Mouse (Mus musculus) layer of hippocampus, postnatal 10 days (tissue): ENCODE measurements around the gene Rims3. TPM values are rescaled to one million over a fixed set of nuclear protein-coding genes. Genes with fewer than 3 reads are reported as not detected.
A peak's percentile ranks its signal among the peaks of the same experiment; 100 is the strongest.

Experiments
- DNase-seq, 2 experiments: peaks; one replicate each; pipeline ENCODE4 v3.0.0; 2021; ENCODE audit warnings: low spot score in 2 of 2
- total RNA-seq, 2 experiments: library from RNA; stranded (reverse); gene quantifications; 2 replicates each; pipeline ENCODE4 v1.2.3; 2021

The Rims3 gene
- total RNA-seq, 2 experiments from 2014 or later, result 31.3 to 31.9 TPM

DNA sequence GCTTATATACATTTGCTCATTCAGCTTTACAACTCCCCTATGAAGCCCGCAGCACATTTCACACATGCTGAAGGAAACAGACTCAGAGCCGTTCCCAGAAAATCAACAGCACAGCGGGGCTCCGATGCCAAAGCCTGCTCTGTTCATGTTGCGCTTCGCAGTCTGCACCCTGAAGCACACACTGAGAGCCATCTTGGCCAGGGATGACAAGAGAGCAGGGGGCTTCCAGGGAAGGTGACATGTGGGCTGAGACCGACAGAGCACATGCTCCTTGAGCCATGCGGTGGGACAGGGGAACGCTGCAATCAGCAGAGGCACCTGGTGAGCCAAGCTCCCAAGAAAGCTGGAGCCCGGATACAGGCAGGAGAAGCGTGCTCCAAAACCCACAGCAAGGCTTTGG, 5.2 kb upstream of the Rims3 start:
- DNase-seq, result no peak

DNA sequence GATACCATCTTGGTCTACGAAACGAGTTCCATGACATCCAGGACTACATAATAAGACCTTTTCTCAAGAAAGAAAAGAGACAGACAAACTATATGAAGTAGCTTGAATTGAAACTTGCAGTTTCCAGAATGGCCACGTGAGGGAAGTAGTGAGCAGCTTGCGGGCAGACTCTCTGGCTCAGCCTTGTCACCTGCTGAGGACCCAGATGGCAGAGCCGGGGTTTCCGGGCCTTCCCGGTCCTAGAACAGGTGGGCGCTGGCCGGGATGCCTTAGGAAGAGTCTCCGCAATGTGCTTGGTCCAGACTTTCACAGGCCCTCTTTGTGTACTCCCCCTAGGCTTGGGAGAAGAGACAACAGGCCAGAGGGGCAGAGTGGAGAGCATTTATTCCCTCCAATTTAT, 3.7 kb upstream of the Rims3 start:
- DNase-seq, result peak; percentile 80 to 82

DNA sequence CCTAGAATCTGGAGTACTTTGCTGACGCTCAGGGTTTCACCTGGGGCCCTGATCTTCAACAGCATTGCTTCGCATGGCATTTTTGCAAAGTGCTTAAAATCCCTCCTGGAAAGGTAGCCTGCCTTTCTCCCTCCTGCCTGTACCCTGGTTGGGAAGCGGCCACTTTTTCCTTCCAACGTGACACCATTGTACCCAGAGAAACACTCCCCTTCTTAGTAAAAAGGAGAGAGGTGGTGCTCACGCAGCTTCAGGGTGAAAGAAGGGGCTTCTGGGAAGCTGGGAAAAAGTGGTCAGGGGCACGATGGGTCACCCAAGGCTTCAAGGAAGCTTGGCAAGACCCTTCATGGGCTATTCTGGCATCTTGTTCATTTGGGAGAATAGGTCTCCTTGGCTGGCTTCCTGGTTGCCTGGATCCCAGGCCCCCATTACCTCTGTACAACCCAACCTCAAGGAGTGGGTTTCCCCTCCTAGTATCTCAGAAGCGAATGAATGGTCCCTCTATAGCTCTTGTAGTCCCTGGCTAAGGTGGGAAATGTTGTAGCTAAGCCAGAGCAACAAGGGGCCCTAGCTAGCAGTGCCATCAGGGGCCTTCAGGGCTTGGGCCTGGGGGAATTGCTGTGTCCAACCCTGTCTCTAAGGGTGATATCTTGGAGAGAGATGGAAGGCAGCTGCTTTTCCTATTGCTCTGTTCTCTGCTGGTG, 894 bp downstream of the Rims3 start:
- DNase-seq, result no peak

DNA sequence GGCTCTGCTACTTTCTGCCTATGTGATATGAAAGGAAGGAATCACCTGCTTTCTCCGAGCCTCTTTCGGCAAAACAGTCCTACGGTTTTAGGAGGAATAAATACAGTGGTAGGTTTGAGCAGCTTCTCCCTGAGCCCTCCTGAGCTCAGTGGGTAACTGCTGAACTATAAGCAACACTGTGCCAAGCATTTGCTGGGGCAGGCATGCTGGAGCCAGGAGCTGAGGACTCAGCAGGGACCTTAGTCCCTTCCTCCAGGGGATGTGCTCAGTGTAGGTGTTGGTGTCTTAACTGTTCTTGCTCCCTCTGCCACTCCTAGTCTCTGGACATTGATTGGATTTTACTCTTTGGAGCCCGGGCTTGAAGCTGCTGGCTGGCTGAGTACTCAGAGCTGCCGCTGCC, 1.8 kb downstream of the Rims3 start:
- no peak for DNase-seq

DNA sequence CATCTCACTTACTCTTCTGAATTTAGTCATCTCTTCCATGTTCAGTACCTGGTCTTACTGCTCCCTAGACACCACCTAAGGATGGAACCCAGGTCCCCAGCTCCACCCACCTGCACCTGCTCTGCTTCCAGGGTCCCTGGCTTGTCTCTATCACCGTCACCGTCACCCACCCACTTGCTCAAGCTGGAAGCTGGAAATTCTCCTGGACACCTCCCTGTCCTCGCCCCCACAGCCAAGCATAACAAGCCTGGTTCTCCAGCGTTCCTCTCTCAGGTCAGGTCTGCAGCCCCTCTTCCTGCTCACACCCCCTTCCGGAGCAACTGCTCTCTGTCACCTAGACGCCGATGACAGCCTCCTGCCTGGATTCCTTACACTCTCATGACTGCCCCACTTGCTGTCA, 5.2 kb downstream of the Rims3 start:
- DNase-seq, result no peak

DNA sequence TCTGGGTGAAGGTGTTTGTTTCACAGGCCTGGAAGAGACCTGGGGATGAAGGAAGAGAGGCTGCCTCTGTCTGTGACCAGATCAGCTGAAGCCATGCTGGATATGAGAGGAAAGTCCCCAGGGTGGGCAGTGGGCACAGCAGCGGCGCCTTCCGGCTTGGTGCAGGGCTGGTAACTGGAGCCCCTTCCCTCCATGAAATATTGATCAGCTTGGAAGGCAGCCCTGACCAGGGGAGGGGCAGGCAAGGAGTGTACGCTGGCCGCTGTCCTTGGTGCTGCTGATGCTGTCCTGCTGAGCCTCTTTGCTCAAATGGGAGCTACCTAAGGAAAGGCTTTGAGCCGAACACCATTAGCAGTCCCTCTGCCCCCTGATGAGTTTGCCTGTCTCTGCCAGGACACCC, 11.6 kb downstream of the Rims3 start:
- DNase-seq, result no peak

DNA sequence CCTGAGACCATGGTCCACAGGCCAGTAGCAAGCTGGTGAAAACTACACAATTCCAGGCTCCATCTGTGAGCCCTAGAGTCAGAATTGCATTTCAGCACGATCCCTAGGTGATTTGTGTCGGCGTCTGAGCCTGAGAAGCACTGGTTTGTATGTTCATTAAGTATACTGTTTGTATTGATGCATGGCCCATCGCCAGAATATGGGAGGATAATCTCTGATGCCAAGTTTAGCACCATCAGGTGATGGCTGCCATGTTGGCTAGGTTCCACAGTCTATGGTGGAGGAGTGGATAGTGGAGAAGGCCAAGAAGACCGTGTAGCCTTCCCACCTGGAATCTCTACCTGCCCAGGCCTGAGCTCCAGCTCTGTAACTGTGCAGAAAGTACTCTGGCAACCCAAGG, 13.6 kb downstream of the Rims3 start:
- DNase-seq, result no peak

DNA sequence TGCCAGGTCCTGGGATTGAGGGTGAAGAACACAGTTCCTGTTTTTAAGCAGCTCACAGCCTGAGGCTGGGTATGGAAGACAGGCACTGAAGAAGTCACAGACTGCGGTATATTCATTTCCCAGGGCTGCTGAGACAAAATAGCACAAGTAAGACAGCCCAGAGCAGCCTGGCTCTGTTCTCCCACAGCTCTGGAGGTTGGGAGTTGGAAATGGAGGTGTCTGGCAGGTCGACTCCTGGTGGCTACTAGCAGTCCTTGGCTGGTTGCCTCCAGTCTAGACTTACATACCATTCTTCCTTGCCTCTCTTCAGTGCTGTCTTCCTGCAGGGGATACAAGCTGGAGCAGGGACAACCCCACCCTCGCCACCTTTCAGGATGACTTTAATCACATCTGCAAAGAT, 14.4 kb downstream of the Rims3 start:
- no peak for DNase-seq

DNA sequence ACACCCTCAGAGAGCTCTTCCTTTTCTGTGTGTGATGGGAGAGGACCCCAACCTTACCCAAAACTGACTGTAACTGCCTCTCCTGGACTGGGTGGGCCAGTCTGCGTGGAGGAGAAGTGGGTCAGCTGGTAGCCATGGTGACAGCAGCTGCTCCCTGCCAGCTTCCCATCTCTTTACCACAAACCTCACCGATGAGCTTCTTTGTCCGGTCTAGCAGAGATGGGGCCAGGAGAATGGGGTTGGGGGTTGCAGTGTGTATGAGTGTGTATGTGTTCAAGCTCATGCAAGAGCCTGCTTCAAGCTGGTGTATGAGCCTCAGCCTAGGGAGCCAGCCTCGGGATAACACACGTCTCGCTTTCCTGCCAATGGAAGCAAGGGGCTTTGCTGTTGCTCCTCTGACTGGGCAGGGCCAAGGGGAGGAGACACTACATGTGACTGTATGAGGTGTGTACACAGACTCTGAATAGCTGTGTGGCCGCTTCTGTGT, 15.7 kb downstream of the Rims3 start:
- no peak for DNase-seq

DNA sequence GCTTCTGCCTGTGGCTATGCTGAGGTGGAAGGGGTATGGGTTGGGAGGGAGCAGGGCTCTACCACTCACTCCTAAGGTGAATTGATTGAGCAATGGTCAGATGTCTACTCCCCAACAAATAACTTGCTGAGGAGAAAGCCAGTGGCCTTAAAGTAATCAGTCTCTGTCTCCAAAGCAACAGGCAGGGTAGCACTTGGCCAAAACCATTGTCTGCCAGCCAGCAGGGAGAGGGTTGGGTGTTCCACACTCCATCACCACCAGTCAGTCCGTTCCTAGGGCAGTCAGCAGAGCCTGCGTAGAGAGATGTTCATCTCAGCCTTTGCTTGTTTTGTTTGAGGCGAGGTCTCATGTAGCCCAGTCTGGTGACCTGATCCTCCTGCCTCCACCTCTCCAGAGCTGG, 21.3 kb downstream of the Rims3 start:
- DNase-seq, result no peak

DNA sequence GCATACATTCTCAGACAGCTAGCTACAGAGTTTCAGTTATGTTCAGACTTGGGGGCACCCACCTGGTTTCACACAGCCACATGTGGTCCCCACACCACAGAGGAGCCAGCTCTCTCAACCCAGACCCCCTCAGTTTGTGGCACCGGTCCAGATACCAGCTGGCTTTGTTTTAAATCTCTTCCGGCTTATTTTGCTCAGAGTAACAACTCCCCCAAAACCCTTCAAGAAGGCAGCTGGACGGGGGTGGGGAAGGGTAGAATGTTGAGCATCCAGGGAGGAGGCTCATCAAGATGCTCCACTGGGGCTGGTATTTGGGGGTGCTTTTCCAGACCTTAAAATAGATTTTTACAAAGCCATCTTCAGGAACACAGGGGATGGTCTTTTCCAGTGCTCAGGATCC, 24.1 kb downstream of the Rims3 start:
- no peak for DNase-seq

DNA sequence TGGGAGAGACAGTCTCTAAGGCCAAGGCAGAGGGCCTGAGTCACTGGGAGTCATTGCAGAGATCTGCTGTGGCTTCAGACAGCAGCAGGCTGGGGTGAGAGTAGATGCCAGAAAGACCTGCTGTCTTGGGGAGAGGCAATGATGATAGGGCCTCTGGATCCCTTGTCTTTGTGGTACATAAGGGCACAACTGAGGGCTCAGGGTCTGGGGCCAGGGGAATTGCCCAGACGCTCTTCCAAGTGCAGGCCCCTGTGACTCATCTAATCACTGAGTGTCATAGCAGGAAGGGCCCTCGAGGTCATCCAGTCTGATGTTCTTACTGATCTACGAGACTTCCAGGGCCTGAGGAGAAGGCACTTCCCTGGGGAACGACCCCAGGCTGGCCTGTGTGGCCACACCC, 24.8 kb downstream of the Rims3 start:
- DNase-seq, result no peak

DNA sequence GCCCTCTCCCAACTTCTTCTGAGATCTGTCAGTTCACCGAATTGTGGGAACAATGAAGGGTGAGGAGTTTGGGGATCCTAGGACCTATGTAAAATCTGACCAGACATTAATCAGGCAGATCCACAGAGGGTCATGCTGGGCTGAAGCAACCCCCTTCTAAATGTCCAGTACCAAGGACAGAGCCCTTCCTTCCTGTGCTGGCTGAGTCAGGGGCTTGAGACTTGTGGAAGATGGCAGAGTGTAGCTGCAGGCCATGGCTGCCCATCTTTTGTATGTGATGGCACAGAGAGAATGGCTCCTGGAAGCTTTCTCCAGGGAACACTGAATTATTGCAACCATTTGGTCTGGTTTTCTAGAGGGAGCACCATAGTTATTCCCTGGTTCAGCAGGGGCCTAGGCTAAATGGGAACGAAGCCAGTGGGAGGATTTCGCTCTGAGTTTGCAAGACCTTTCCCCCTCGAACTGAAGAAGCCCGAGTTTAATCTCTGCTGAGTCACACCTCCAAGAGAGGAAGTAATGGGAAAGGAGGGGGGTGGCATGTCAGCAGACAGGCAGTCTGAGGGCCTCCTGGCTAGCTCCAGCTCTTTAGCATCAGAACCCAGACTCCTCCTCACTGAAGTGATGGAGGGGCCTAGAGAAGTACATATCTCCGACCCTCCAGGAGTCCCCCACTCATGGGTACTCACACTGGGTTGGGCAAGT, 26.3 kb downstream of the Rims3 start:
- no peak for DNase-seq

DNA sequence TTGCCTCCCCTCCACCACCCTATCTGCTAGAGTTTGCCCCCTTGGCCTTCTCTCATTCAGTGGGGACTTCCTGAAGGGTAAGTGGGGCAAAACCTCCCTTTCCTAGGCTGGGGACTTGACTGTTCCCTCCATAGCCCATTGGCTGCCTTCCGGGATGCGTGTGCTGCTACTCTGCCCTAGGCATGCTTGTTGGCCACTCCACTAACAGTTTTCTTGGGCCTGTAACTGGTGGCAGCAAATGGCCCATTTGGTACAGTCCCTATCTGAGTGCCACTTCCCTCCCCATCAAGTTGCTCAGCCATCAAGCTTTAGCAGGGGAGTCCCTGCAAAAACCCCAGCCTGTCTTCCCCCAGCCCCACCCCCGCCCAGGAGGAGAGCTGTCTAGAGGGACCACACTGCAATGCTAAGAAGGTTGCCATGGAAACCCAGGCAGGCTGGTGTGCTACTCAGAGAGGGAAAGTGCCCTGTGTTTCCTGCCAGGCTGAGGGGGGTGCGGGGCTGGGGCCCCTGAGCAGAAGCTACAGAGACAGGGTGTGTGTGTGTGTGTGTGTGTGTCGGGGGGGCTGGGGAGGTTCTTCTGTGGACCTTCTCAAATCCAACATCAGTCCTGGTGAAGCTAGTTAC, 27.5 kb downstream of the Rims3 start:
- DNase-seq, result no peak

DNA sequence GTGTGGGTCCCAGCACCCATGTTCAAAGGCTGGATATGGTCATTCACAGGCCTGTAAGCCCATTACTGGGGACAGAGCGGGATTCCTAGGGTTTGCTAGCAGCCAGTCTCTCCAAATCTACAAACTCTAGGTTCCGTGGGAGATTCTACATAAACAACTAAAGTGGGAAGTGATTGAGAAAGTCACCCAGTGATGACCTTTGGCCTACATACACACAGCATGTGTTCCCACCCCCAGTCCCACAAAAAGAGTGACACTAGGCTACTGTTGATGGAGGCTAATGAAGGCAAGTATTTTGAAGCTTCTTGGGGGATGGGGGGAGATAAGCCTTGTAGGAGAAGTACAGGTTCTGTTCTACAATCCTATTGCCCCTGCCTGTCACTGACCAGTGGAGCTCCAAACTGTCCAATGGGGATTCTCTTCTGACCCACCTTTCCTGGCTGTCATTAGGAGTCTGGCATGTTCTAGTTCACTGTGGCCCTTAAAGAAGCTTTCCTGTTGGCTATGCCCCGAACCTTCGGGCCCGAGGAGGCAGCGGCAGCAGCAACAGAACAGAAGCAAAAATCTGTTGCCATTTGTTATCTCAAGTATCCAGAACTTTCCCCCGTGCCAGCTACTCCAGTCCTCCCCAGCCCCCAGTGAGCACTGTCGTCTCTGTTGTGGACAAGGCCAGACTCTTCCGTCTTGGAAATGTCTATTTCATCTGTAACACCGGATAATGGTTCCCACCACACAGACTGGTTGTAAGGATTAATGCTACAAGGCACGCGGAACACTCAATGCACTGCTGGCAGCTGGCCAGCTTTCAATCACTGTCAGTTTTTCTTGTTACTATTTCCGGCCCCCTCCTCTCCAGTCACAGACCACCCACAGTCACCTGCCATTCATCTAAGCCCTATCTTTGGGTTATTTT, 30.8 kb downstream of the Rims3 start:
- DNase-seq, result no peak

DNA sequence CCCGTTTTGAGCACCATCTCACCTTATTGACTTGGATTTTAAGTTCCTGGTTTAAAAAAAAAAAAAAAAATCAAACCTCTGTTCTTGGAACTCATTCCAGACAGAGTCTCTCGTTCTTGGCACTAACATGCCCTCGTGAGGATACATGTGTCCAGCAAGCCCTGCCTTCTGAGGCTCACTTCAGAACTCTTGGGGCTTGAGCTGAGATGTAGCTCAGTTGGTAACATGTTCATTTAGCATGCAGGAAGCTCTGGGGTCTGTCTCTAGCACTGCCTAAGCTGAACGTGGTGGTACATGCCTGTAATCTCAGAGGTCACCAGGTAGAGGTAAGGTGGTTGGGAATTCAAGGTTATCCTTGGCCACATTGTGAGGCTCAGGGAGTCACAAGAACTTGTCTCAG, 31.5 kb downstream of the Rims3 start:
- DNase-seq, result no peak

DNA sequence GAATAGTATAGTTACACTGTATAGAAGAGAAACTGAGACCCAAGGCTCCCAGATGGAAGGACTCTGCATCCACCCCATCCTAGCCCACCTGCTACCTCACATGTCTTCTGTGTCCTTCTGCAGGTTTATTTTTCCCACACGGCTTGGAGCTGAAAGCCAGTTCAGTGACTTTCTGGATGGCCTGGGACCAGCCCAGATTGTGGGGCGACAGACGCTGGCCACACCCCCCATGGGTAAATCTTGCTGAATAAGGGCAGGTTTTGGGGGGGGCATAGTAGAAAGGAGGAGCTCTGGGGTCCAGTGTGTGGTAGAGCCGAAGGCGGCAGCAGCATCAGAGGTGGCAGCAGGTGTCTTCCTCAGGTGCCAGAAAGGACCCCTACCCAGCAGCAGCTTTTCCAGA, 32.2 kb downstream of the Rims3 start:
- no peak for DNase-seq

DNA sequence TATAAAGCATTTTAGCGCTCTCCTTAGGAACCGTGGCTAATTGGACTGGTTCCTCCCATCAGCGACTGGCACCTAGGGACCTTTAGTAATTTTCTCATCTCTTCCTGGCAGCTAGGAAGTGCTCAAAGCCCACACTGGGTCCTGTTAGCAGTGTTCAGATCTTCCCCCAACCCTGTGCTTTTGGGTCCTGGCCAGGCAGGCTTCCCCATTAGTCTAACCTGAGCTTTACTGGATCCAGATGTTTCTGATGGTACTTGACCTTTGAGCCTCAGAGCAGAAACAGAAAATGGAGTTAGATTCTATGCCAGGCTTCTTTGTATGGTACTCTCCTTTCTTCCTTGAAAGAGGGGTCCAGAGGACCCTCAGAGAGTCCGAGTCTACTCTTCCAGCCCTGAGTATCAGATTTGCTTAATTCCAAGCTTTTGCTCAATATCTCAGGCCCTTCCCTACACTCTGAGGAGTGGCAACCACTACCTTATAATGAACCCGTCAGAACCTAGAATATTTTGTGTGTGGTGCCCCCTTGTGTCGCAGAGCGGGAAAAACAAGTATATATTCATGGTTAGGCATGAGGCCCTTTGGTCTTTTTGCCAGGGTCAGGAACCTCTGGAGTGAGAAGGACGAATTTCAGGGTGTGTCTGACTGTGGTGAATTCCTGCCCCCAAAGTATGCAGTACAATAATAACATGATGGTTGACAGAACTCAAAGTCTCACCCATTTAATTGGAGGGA, 32.9 kb downstream of the Rims3 start:
- peak; percentile 67 to 73 for DNase-seq

DNA sequence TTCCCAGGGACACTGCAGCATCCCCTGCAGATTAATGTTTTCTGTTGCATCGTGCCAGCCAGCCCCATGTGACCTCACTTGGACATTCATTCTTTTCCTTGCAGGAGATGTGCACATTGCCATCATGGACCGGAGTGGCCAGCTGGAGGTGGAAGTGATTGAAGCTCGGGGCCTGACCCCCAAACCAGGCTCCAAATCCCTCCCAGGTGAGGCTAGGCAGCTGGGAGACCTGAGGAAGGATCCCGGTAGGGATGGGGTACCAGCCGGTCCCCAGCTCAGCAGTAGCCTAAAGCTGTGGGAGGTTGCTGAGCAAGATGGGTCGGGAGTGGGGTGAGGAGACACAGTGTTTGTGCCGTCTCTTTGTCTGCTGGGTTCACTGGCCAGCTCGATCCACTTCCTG, 34.3 kb downstream of the Rims3 start:
- DNase-seq, result no peak

DNA sequence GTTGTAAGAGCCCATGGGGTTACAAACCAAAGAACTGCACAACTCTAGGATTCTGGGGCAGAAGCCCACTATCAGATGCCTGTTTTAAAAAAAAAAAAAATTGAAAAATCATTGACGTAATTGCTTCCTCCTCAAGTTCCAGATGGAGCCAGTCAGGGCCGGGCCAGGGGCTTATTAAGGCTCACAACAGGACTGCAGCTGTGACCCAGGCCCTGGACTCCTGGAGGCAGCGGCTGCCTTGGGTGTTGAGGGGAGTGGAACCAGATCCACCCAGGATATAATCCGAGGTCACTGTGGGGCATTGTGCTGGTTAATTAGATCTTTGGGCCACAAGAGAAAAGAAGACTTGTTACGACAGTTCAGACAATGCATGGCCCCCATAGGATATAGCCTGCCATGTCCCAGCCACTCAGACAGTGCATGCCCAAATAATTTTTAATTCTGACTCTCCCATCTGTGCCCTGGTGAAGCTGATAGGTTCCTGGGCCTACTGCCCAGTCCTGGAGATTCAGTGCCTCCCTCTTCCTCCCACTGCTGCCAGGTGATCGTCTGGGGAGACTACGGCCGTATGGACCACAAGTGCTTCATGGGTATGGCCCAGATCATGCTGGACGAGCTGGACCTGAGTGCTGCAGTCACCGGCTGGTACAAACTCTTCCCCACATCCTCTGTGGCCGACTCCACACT, 36.3 kb downstream of the Rims3 start:
- DNase-seq, result no peak
